In genomic region chr10:78590744-78591143, GRCm38 (mm10) we compare ENCODE assay signal across 10 mouse cellular contexts. TPM values are rescaled to one million over a fixed set of nuclear protein-coding genes. Genes with fewer than 3 reads are reported as not detected.
DNase-seq lines count a peak whose midpoint lies in the region; ATAC-seq and TF ChIP-seq lines count a peak whose summit lies in the region.
"Had no signal": no experiment of that assay in that cellular context is flagged by ENCODE, and none has a peak within 500 bp of the region (broad histone marks: within the 10 kb centered on the region; RNA-seq: fewer than 3 reads in every experiment).

No protein-coding gene starts in this region.

- 0 out of 2 replicates have a peak, but pooled peaks cover 5% of the 10 kb centered on the region for H3K4me1 ChIP-seq in intestine, postnatal 0 days (replicated peaks; ENCODE audit: control insufficient read depth, insufficient read depth, low read length)

- 31% methylated on average over 9 of the region's 9 CpGs for WGBS in intestine, postnatal 0 days

- TF ChIP-seq CTCF in intestine, postnatal 0 days (IDR thresholded peaks at IDR 0.05; ENCODE audit: low read depth) = no peak

- peak overlapping the region; percentile 74 for H3K9ac ChIP-seq in intestine, postnatal 0 days (ENCODE audit: low read depth, low read length)

- intact Hi-C loops in heart, postnatal 25 days (cut with DNase I) = loop anchor here (2.0 kb wide), 1 partner anchor 14 kb away; no protein-coding TSS in a partner anchor
- intact Hi-C loops in left cerebral cortex, postnatal 25 days (cut with DNase I) = no loop called here

- peak overlapping the region; percentile 71 for H3K4me3 ChIP-seq in intestine, postnatal 0 days (ENCODE audit: low read depth, low read length)

- peak; percentile 95 for DNase-seq in heart, adult 11 months
- no peak for DNase-seq in heart, postnatal 25 days (ENCODE audit: low spot score)
- DNase-seq in lung, postnatal 14 days = peak; percentile 65
- DNase-seq in thymus, postnatal 0 days (ENCODE audit: low spot score) = peak; percentile 64
- no peak for DNase-seq in left cerebral cortex, postnatal 25 days (ENCODE audit: low spot score in 2 of 2)

- peaks cover 31% of the 10 kb centered on the region for H3K36me3 ChIP-seq in intestine, postnatal 0 days (ENCODE audit: control insufficient read depth, insufficient read depth)

- H3K4me2 ChIP-seq in intestine, postnatal 0 days (replicated peaks; ENCODE audit: low read depth) = peak overlapping the region; percentile 71

- ATAC-seq in granulocyte monocyte progenitor cell, adult 5-6 weeks (replicated peaks; ENCODE audit: poor library complexity, severe bottlenecking) = peak; percentile 34; the same call in 1 of the 2 replicates
- no peak for ATAC-seq in intestine, postnatal 0 days
- ATAC-seq in frontal cortex, adult (ENCODE audit: low TSS enrichment) = no peak

- no peaks in the 10 kb centered on the region for H3K9me3 ChIP-seq in intestine, postnatal 0 days (ENCODE audit: control insufficient read depth)

- H3K27me3 ChIP-seq in intestine, postnatal 0 days (replicated peaks; ENCODE audit: control insufficient read depth, insufficient read depth, low read length) = no peaks in the 10 kb centered on the region

- H3K27ac ChIP-seq in intestine, postnatal 0 days (ENCODE audit: low read depth, low read length) = peak overlapping the region; percentile 63; the same call in 1 of the 2 replicates

RNA-seq across cellular contexts. Expression of gene Syde1, which starts 1.0 kb away (rescaled TPM):
- 10 to 100 TPM; 12.8 to 13.7 TPM for total RNA-seq in heart, postnatal 25 days (2021)
- total RNA-seq in granulocyte monocyte progenitor cell, adult 5-6 weeks (2014; fragmentation: Nextera tagmentation) = 0.21 and 2.4 TPM in 2 replicates
- 0.43 and 0.67 TPM in 2 replicates for total RNA-seq in granulocyte monocyte progenitor cell, adult 5-6 weeks (2017)
- polyA plus RNA-seq in intestine, postnatal 0 days (2015; fragmentation: Nextera tagmentation; extraction: Ambion mirVana) = 6.2 and 6.5 TPM in 2 replicates
- polyA plus RNA-seq in thymus, postnatal 0 days (2015; fragmentation: Nextera tagmentation; extraction: Ambion mirVana) = 3.5 TPM in 2 replicates
- total RNA-seq in left cerebral cortex, postnatal 25 days (2021) = 1 to 10 TPM; 5.2 to 5.4 TPM

RNA-seq across cellular contexts. Expression of gene Ilvbl, which starts 16.6 kb away (rescaled TPM):
- 10 to 100 TPM; 32.9 to 34.9 TPM for total RNA-seq in heart, postnatal 25 days (2021)
- total RNA-seq in granulocyte monocyte progenitor cell, adult 5-6 weeks (2014; fragmentation: Nextera tagmentation) = 32.0 and 52.0 TPM in 2 replicates
- total RNA-seq in granulocyte monocyte progenitor cell, adult 5-6 weeks (2017) = 15.7 and 19.9 TPM in 2 replicates
- polyA plus RNA-seq in intestine, postnatal 0 days (2015; fragmentation: Nextera tagmentation; extraction: Ambion mirVana) = 92.8 and 96.8 TPM in 2 replicates
- polyA plus RNA-seq in thymus, postnatal 0 days (2015; fragmentation: Nextera tagmentation; extraction: Ambion mirVana) = 300 and 352 TPM in 2 replicates
- total RNA-seq in left cerebral cortex, postnatal 25 days (2021) = 10 to 100 TPM; 21.5 to 27.9 TPM

RNA-seq across cellular contexts. Expression of gene Olfr1357, which starts 27.1 kb away (rescaled TPM):
- not detected for total RNA-seq in heart, postnatal 25 days (2021)
- total RNA-seq in granulocyte monocyte progenitor cell, adult 5-6 weeks (2014; fragmentation: Nextera tagmentation) = not detected in 2 replicates
- not detected in 2 replicates for total RNA-seq in granulocyte monocyte progenitor cell, adult 5-6 weeks (2017)
- polyA plus RNA-seq in intestine, postnatal 0 days (2015; fragmentation: Nextera tagmentation; extraction: Ambion mirVana) = not detected in 2 replicates
- polyA plus RNA-seq in thymus, postnatal 0 days (2015; fragmentation: Nextera tagmentation; extraction: Ambion mirVana) = 0.05 and 0.18 TPM in 2 replicates
- not detected for total RNA-seq in left cerebral cortex, postnatal 25 days (2021)
- total RNA-seq: ES-E14; hematopoietic stem cell, adult 5-6 weeks had no signal

Comparison
In these comparisons a context has a peak if more than half of its experiments do, and no peak if none do; other contexts are left out.
1. DNase-seq: peak in heart, adult 11 months (single experiment), lung, postnatal 14 days (single experiment) and thymus, postnatal 0 days (single experiment); none in heart, postnatal 25 days (single experiment) and left cerebral cortex, postnatal 25 days (0 of 2).